Mouse (Mus musculus) fibroblast of lung, adult 2 months (primary cell): ENCODE results near the gene Tex37.
A peak's percentile ranks its signal among the peaks of the same experiment; 100 is the strongest.

ENCODE experiments used
- DNase-seq: peaks from one replicate; pipeline ENCODE4 v3.0.0-alpha.2; 2011; ENCODE audit warnings: low read depth

The Tex37 gene

DNA sequence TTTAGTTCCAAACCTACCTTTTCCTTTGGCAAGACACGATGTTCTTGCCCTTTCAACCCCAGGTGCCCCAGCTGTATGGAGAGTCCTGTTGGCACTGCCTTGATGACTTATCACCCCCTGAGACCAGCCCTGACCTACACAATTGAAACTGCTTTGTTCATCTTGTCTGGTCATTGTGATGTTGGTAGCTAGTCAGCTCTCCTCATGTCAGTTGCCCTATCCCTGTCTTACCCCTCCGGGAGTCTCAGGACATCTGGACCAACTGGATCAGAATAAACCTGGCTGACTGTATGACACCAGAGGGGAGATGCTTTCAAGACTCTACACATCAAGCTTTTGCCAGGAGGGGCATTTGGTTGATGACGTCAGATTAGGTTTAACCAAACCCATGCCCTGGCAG lies at the start of gene Tex37:
Gene Tex37 (minus strand): TSS at position 101 of the 400 bp plus-strand sequence.
- no peak for DNase-seq

- no peak for DNase-seq
Observed at GRCm38 (mm10) chr6:70968291-70968690, 49.6 kb upstream of the Tex37 start.

DNA sequence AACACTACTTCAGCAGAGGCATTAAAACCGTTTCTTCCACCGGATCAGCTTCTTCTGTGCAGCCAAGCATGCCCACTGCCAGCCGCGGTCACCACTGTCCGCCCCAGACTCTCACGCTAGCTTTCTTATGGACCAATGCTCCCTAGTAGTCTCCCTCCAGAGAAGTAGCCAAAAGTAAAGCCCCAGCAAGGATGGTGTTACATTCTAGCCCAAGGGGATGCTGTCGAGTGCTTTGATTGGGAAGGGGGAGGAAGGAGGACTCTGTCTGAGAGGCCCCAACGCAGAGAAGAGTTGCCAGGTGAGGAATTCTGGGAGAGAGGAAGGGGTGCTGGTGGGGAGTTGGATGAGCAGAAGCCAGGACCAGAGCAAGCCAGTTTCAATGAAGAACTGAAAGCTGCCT lies 48.7 kb upstream of the Tex37 start:
- DNase-seq = no peak

GRCm38 (mm10) chr6:70965694-70966093 lies 47.0 kb upstream of the Tex37 start:
- no peak for DNase-seq

GRCm38 (mm10) chr6:70964116-70964830 lies 45.5 kb upstream of the Tex37 start:
- DNase-seq = no peak

GRCm38 (mm10) chr6:70957341-70957940 lies 38.7 kb upstream of the Tex37 start:
- no peak for DNase-seq

- DNase-seq = no peak
Observed at GRCm38 (mm10) chr6:70956936-70957335, 38.2 kb upstream of the Tex37 start.

DNA sequence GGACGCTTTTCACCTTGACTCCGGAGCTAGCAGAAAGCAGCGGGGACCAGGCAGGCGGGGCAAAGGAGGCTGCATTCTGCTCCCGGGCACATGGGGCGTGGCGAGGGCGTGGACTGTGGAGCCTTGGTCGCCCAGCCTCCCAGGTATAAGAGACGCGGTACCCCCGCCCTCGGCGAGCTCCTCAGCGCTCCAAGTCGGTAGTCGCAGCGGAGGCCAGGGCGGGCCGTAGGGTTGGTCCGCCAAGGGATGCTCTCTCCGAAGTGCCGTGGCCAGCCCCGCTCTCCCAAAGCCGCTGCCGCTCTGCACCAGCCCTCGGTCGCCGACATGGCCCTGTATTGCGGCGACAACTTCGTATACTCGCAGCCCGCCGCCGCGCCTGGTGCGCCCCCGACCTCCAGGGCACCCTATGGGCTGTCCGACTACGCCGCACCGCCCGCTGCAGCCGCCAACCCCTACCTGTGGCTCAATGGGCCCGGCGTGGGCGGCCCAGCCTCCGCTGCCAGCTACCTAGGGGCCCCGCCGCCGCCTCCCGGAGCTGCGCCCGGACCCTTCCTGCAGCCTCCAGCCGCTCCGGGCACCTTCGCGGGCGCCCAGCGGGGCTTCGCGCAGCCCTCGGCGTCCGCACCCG lies 37.7 kb upstream of the Tex37 start, which contains the start of gene Foxi3:
Gene Foxi3 (plus strand): TSS at position 247 of the 628 bp plus-strand sequence.
- no peak for DNase-seq

- DNase-seq = no peak
Observed at GRCm38 (mm10) chr6:70955841-70956240, 37.1 kb upstream of the Tex37 start.

- DNase-seq = no peak
Observed at GRCm38 (mm10) chr6:70955291-70955800, 36.6 kb upstream of the Tex37 start.

DNA sequence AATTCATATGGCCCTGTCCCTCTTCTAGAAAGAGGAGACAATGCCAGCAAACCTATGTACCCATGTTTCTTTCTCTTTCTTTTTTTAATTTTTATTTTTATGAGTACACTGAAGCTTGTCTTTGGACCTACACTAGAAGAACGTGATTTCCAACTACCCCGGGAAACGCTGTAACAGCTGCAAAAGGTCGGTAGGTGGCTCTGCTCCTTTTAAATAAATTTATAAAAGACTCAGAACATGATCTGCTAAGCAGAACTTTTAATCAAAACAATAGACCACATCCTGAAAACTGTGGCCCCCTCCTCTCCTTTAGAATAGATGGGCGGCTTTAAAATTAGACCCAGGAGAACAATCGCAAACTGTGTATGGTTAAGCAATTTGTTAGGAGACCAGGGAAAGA lies 35.3 kb upstream of the Tex37 start:
- DNase-seq = no peak

- DNase-seq = no peak
Observed at GRCm38 (mm10) chr6:70953274-70953673, 34.5 kb upstream of the Tex37 start.

GRCm38 (mm10) chr6:70931801-70932200 lies 13.1 kb upstream of the Tex37 start:
- DNase-seq = no peak

GRCm38 (mm10) chr6:70921274-70922074 lies 2.7 kb upstream of the Tex37 start:
- DNase-seq = peak; percentile 2

DNA sequence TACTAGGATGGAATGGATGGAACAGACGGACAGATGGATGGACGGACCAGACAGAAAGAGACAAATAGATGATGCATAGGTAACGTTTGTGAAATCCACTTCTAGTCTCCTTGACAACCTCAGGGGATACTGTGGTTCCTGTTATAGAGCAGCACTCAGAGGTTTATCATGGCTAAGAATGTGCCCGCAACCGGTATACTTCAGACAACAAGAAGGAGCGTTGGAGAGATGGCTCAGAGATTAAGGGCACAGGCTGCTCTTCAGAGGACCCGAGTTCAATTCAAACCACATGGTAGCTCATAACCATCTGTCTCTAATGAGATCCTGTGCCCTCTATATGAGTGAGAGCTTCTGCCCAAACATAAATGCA lies 6.3 kb downstream of the Tex37 start:
- DNase-seq = no peak

GRCm38 (mm10) chr6:70911668-70912395 lies 6.9 kb downstream of the Tex37 start:
- DNase-seq = no peak

- no peak for DNase-seq
Observed at GRCm38 (mm10) chr6:70910285-70910684, 8.4 kb downstream of the Tex37 start.

DNA sequence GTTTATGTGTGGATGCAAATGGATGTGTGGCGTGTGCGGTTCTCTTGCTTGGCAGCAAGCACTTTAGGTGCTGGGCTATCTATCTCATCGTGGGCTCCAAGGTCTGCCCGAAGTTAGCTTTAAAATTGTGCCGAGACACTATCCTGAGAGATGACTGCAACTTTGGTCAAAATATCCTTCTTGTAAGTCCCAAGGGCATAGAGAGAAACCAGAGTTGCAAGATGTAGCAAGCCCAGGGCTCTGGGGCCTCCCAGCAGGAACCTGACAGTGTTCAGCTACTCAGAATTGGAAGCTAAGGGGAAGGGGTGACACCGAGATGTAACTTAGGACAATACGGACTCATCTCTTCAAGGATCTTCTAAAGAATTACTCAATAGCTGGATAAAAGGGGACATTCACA lies 9.2 kb downstream of the Tex37 start:
- no peak for DNase-seq

GRCm38 (mm10) chr6:70903689-70904088 lies 15.0 kb downstream of the Tex37 start:
- DNase-seq = no peak

DNA sequence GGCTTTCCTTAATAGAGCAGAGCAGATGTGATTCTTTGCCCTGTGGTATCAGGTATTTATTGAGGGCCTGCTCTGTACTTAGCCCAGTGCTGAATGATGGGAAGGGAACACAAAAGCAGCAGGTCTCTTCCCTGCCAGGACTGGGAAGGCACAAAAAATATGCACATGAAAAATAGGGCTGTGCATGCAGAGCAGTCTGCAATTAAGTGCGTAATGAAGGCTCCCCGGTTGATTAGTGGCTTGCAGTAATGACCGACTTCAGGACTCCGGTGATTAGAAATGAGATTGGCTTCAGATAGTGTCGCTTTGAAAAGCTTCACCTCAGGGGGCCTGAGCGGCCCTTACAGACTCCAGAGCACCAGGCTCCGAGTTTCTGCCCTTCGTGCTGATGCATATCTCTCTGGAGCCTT lies 19.1 kb downstream of the Tex37 start:
- no peak for DNase-seq

DNA sequence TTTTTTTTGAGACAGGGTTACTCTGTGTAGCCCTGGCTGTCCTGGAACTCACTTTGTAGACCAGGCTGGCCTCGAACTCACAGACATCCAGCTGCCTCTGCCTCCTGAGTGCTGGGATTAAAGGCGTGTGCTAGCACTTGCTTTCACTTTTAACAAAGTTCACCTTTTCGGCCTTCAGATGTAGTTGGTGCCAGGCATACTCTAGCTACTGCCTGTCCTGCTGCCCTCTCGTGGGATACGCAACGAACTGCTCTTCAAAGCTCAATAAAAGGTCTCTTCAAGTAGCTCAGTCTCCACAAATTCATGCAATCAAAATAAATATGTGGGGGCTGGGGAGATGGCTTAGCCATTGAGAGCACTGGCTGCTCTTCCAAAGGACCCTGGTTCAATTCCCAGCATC lies 20.6 kb downstream of the Tex37 start:
- DNase-seq = no peak

DNA sequence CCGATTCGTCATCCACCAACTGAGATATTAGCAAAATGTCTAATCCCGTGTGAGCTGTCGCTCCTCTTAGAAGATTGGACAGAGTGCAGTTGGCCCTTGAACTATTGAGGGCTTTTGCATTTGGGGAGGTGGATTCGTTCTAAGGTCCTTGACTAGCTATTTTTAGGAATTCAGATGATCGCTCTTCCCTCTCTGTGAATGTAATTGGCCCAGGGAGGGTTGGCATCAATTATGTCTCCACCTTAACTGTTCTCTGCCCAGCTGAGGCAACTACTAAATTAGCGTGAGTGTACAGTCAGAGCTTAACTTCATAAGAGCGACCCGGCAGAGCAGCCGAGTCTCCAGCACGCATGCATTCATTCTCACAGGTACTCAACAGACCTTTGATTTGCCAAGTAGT lies 30.7 kb downstream of the Tex37 start:
- DNase-seq = no peak
